ENCODE assay signal across 8 mouse cellular contexts in the genomic region with DNA sequence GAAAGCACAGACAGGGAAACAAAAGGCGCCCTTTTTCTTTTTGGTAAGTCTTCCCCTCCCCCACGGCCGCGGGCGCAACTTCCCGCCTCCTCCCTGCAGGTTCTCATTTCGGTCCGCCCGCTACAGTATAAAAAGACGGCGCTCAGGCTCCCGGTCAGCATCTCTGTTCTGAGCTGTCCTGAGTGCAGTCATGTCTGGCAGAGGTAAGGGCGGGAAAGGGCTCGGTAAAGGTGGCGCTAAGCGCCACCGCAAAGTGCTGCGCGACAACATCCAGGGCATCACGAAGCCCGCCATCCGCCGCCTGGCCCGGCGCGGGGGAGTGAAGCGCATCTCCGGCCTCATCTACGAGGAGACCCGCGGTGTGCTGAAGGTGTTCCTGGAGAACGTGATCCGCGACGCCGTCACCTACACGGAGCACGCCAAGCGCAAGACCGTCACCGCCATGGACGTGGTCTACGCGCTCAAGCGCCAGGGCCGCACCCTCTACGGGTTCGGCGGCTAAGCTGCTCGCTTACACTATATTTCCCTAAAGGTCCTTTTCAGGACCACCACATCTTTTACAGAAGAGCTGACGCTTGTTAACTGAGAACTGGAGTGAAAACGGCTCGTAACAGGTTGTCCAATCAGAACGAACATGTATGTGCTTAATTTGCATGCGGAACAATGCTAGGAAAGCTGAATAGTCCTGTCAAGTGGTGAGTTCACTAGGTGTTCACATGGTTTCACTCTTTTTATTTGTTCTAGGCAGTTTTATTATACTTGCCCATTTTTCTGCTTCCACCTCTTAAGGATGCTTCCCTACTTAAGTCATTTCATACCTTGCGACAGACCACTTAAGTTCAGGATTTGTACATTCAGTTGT. TPM values are rescaled to one million over a fixed set of nuclear protein-coding genes. Genes with fewer than 3 reads are reported as not detected.
DNase-seq lines count a peak whose midpoint lies in the region; ATAC-seq lines count a peak whose summit lies in the region.
"Not testable (repeated sequence)": the region's sequence is repeated elsewhere in the genome, so short reads cannot be mapped to it uniquely, and the experiment has no call there.

A gene (plus strand): TSS at position 159 of the 862 bp plus-strand sequence.

- not testable (repeated sequence) for H3K36me3 ChIP-seq in hindbrain, embryonic 12.5 days

- under 1% methylated on average over 49 of the region's 56 CpGs for WGBS in hindbrain, embryonic 12.5 days

- peak; percentile 87 for DNase-seq in MN1 (ENCODE audit: low spot score)
- DNase-seq in cerebellum, adult 9-10 months, result peak; percentile 88
- peak; percentile 52 to 69 for DNase-seq in layer of hippocampus, postnatal 25 days (ENCODE audit: extremely low spot score in 1 of 2, low spot score in 1 of 2)
- DNase-seq in lung, postnatal 14 days, result peak; percentile 67
- DNase-seq in ovary, postnatal 36 days (ENCODE audit: low spot score), result peak; percentile 81
- DNase-seq in thymus, postnatal 25 days, result peak; percentile 88

- peak; percentile 92 for ATAC-seq in frontal cortex, adult (ENCODE audit: low TSS enrichment)
- ATAC-seq in hindbrain, embryonic 12.5 days (ENCODE audit: low FRiP score), result peak; percentile 93

- peak within 1 kb of the TSS; percentile 62 for H3K4me2 ChIP-seq in hindbrain, embryonic 12.5 days (replicated peaks)

- H3K27ac ChIP-seq in hindbrain, embryonic 12.5 days, result peak within 1 kb of the TSS; percentile 98

- H3K4me3 ChIP-seq in hindbrain, embryonic 12.5 days, result peak within 1 kb of the TSS; percentile 42

- H3K27me3 ChIP-seq in hindbrain, embryonic 12.5 days, result not testable (repeated sequence)

- peak within 1 kb of the TSS; percentile 62 for H3K9ac ChIP-seq in hindbrain, embryonic 12.5 days

- not testable (repeated sequence) for H3K9me3 ChIP-seq in hindbrain, embryonic 12.5 days (replicated peaks)

- H3K4me1 ChIP-seq in hindbrain, embryonic 12.5 days, result not testable (repeated sequence)

RNA-seq across cellular contexts. Expression of the gene that starts here (rescaled TPM):
- 0.98 and 1.0 TPM in 2 replicates for polyA plus RNA-seq in hindbrain, embryonic 12.5 days (2016; fragmentation: Nextera tagmentation; extraction: Ambion mirVana)
- 10 to 100 TPM; 17.6 to 19.5 TPM for total RNA-seq in layer of hippocampus, postnatal 25 days (2021)

Comparison
In these comparisons a context has a peak if more than half of its experiments do, and no peak if none do; other contexts are left out.
1. Peak in every context shown above with its lines: DNase-seq, ATAC-seq, H3K4me3 ChIP-seq and H3K27ac ChIP-seq.